Mouse (Mus musculus) G1E (cell line): ENCODE measurements around the gene Cd4. TPM values are rescaled to one million over a fixed set of nuclear protein-coding genes. Genes with fewer than 3 reads are reported as not detected.

Experiments
- ATAC-seq: 2 replicates; pipeline ENCODE4 v1.8.0; 2016; ENCODE audit warnings: mild to moderate bottlenecking; ENCODE audit not compliant: insufficient number of reproducible peaks, poor library complexity, low FRiP score, severe bottlenecking; ENCODE audit errors: extremely low read depth
- DNase-seq: peaks from one replicate; pipeline ENCODE4 v3.0.0; 2012; ENCODE audit warnings: low spot score
- H3K27me3 ChIP-seq: 2 replicates; pipeline ENCODE4 v1.6.1; 2012; ENCODE audit warnings: mild to moderate bottlenecking, low read length, inconsistent platforms; ENCODE audit not compliant: insufficient read depth
- H3K36me3 ChIP-seq: replicated peaks from 2 replicates; pipeline ENCODE3; 2012; ENCODE audit warnings: mild to moderate bottlenecking, inconsistent platforms
- H3K4me1 ChIP-seq: 2 replicates; pipeline ENCODE4 v1.6.1; 2012; ENCODE audit warnings: low read depth, low read length, inconsistent platforms, mixed read lengths; ENCODE audit not compliant: insufficient read depth
- H3K4me3 ChIP-seq: 2 replicates; pipeline ENCODE4 v1.5.1; 2012; ENCODE audit warnings: low read depth, mild to moderate bottlenecking, inconsistent platforms, low read length, moderate library complexity, mixed read lengths
- H3K9me3 ChIP-seq: replicated peaks from 2 replicates; pipeline ENCODE4 v1.6.1; 2012; ENCODE audit warnings: inconsistent platforms
- CTCF ChIP-seq: IDR thresholded peaks from 2 replicates; pipeline ENCODE4 v1.5.1; 2012; ENCODE audit warnings: low read depth, low read length, inconsistent platforms, mixed read lengths
- GATA1 ChIP-seq: IDR thresholded peaks from 2 replicates; pipeline ENCODE4 v1.6.1; 2012; ENCODE audit warnings: borderline replicate concordance, low read length, inconsistent platforms, mixed read lengths
- GATA2 ChIP-seq: IDR thresholded peaks from 2 replicates; pipeline ENCODE4 v1.6.1; 2012; ENCODE audit warnings: low read depth, low read length, inconsistent platforms, borderline replicate concordance
- POLR2AphosphoS5 ChIP-seq: IDR thresholded peaks from 2 replicates; pipeline ENCODE4 v1.6.1; 2012; ENCODE audit warnings: low read depth, low read length, inconsistent platforms; ENCODE audit not compliant: insufficient replicate concordance
- TAL1 ChIP-seq: conservative IDR thresholded peaks from 2 replicates; pipeline ENCODE4 v1.6.1; 2012; ENCODE audit warnings: low read depth, low read length, inconsistent platforms, mixed read lengths
- polyA plus RNA-seq: library from polyadenylated mRNA; stranded (reverse); fragments of >175 nt; gene quantifications from 2 replicates; pipeline ENCODE4 v1.2.3, GENCODE M21; 2012
- total RNA-seq, 2 experiments: library from RNA; stranded (forward) in 1 of 2; stranded (reverse) in 1 of 2; fragments of 200-1000 nt in 1 of 2; fragments of >200 nt in 1 of 2; fragmentation: Nextera tagmentation in 1 of 2; gene quantifications; 2 replicates each; pipeline ENCODE4 v1.2.3; 2014 to 2017

The Cd4 gene
- total and polyA plus RNA-seq, 3 experiments, result 0.33 TPM; not detected in 2

DNA sequence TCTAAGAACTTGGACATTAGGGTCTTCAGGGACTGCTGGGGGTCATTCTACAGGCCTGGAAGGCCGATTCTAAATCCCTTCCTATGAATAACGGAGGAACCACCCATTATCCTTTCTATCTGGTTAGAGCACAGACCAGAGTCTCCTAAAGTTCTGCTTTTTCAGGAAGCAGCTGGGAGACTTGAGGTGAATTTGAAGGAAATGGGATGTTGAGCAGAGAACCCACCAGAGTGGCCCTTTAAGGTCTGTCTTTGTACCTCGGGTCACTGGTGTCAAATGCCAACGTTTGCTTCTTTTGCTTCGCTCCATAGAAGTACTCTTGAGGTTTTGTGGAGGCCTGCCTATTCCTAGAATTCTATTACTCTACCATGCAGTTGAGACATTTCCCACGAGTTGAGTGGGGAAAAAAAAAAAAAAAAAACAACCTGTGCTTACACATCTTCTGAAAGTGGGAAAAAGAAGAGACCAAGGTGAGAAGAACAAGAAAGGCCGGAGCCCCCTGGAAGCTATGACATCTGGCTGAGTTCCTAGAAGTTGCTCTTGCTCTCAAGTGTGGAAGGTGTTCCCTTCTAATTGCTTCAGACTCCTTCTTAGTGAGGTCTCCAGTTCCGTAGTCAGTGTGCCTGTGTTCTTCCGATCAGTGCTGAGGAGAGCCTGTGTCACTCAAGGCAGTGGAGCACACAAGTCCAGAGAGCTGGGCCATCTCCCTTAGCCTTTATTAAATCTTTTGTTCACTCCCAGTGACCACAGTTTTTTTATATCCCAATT is 32.5 kb upstream of the Cd4 start:
- Histone ChIP-seq H3K9me3 (no peaks in the 10 kb centered on the region), H3K4me1 (peaks cover 41% of the 10 kb centered on the region), H3K27me3 (peaks cover 61% of the 10 kb centered on the region), H3K4me3 (no peak overlapping the region), H3K36me3 (no peaks in the 10 kb centered on the region)
- DNase-seq (no peak), ATAC-seq (no peak)
- TF ChIP-seq CTCF (no peak), TAL1 (no peak), POLR2AphosphoS5 (no peak), GATA1 (no peak), GATA2 (no peak)

DNA sequence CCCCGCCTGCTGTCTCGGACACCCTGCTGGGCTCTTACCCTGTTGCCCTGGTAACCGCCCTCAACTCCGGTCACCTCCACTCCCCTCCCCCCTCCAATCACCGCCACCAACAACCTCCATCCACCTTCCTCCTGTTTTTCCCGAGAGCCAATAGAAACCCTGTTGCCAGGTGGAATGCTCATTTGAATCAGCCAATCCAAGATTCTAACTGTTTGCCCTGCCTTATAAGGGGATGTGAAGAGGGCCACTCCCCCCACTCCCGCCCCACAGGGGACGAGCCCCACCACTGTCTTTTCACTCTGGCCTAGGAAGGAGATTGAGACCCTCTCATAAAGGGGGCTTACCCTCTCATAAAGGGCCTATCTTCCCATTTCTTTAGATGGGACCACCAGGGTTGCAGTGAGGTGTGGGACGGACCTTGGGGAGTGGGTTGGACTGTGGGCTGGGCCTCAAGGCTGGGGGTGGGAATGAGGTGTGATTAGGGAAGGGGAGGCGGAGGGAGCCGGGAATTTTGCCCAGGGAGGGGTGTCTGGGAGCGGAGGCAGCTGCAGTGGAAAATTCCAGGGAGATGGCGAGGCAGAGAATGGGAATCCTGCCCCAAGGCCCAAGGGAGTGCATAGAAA is 31.8 kb upstream of the Cd4 start, which contains the start of gene Ptms:
Ptms (minus strand) TSS at position 409 of the 623 bp plus-strand sequence.
- H3K9me3 ChIP-seq, result no peaks in the 10 kb centered on the region
- peaks cover 62% of the 10 kb centered on the region for H3K27me3 ChIP-seq
- peak; percentile 67 for ATAC-seq
- no peaks in the 10 kb centered on the region for H3K36me3 ChIP-seq
- TF ChIP-seq CTCF, result no peak
- no peak for TF ChIP-seq POLR2AphosphoS5
- TF ChIP-seq TAL1, result no peak
- TF ChIP-seq GATA1, result no peak
- TF ChIP-seq GATA2, result no peak
- no peak for DNase-seq
- H3K4me1 ChIP-seq, result peaks cover 41% of the 10 kb centered on the region
- no peak within 1 kb of the TSS for H3K4me3 ChIP-seq

DNA sequence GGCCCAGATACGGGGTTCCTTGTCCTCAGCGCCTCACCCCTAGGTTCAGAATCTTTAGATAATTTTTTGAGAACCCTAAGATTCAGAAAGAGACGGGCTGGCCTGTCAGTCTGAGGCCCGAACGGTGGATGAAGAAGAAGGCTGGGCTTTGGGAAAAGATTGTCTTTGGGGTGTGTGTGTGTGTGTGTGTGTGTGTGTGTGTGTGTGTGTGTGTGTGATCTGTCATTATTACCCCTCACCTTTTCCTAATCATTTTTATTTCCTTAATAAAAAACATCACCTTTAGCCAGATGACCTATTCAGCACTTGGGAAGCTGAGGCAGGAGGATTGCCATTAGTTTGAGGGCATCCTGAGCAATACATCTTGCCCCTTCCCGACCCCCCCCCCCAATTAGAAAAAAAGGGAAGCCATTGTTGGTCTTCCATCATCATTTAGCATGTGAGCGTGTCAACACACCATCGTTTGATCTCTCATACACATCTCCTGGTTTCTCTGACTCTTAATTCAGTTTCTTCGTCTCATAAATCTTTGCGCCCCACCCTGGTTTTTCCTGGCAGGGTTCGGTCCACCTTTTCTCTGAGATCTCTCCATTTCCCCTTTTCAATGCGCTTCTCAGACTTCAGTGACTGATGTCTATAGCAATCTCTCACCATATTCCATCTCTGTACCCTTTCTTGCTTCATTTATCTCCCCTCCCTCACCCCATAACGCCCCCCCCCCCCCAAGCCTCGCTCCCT is 31.0 kb upstream of the Cd4 start:
- Histone ChIP-seq H3K27me3 (peaks cover 69% of the 10 kb centered on the region), H3K36me3 (no peaks in the 10 kb centered on the region), H3K4me1 (peaks cover 41% of the 10 kb centered on the region), H3K4me3 (no peak overlapping the region), H3K9me3 (no peaks in the 10 kb centered on the region)
- TF ChIP-seq GATA2 (no peak), TAL1 (no peak), CTCF (no peak), POLR2AphosphoS5 (no peak), GATA1 (no peak)
- DNase-seq (no peak), ATAC-seq (no peak)

DNA sequence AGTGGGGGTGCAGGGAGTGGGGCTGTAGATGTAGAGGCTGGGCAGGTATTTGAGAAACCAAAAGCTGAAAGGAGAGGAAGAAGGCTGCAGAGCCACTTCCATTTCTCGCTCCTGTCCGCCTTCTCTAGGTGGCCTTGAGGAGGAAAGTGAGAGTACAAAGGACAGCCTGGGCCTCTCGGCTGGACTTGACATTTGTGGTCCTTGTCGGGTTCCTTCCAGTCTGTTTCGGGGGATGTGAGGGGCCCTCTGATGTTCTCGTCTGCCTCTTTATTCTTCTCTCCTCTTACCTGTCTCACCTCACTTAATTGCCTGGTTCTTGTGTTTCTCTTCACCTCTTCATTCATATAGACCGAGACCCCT is 30.3 kb upstream of the Cd4 start:
- H3K36me3 ChIP-seq, result no peaks in the 10 kb centered on the region
- TF ChIP-seq CTCF (no peak), POLR2AphosphoS5 (no peak), GATA1 (no peak), TAL1 (no peak), GATA2 (no peak)
- no peak for ATAC-seq
- no peaks in the 10 kb centered on the region for H3K9me3 ChIP-seq
- peaks cover 43% of the 10 kb centered on the region for H3K4me1 ChIP-seq
- H3K27me3 ChIP-seq, result peaks cover 75% of the 10 kb centered on the region
- peak overlapping the region; percentile 74 for H3K4me3 ChIP-seq
- no peak for DNase-seq

DNA sequence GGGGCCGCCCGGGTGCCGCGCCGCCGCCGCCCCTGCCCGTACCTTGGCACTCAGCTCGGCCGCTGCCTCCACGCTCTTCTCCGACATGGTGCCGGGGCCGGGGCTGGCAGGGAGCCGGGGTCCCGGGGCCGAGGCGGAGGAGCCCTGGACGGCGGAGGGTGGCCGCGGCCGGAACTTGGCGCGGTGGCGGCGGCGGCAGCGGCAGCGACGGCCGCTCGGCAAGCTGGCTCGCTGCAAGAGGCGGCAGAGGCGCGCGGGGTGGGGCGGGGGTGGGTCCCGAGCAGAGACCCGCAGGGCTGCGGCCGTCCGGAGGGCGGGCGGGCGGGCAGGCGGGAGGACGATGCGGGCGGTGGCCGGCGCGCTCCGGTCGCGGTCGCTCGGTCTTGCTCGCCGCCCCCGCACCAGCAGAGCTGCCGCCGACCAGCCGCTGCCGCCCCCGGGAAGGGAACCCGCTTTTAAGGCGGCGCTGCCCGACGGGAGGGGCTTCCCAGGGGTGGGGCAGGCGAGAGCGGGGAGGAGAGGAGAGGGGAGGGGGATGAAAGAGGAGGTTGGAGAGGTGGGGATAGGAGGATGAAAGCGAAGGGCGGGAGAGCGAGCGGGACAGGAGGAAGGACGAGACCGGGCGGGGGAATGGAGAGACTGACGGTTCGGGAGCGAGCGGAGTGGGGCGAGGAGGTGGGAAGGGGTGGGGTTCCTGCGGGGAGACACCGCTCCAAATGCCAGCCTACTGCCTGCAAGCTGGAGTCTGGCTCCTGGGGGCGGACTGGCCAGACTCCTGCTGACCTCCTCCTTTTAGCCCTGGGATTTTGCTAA is 29.7 kb upstream of the Cd4 start:
- peak; percentile 31; the same call in 1 of the 2 replicates for ATAC-seq

More for the DNA sequence above, 29.7 kb upstream of the Cd4 start:
- TF ChIP-seq TAL1 (no peak), CTCF (no peak), GATA2 (no peak), GATA1 (no peak), POLR2AphosphoS5 (no peak)
- H3K36me3 ChIP-seq, result no peaks in the 10 kb centered on the region
- peak overlapping the region; percentile 74 for H3K4me3 ChIP-seq
- H3K27me3 ChIP-seq, result peaks cover 77% of the 10 kb centered on the region
- H3K4me1 ChIP-seq, result peaks cover 47% of the 10 kb centered on the region
- peak; percentile 40 for DNase-seq
- no peaks in the 10 kb centered on the region for H3K9me3 ChIP-seq
